Mouse (Mus musculus) intestine, embryonic 14.5 days (tissue): ENCODE measurements around the gene Olfr749. TPM values are rescaled to one million over a fixed set of nuclear protein-coding genes. Genes with fewer than 3 reads are reported as not detected.

ENCODE experiments used
- ATAC-seq: fragments of 200-750 bp; cut with Nextera tagmentation; replicated peaks from 2 replicates; pipeline ENCODE4 v1.8.0; 2017; ENCODE audit warnings: low read depth, moderate number of reproducible peaks, moderate TSS enrichment, moderate library complexity; ENCODE audit not compliant: low FRiP score, low TSS enrichment
- DNase-seq: peaks from one replicate; pipeline ENCODE4 v3.0.0-alpha.2; 2018; ENCODE audit warnings: low spot score
- H3K27ac ChIP-seq: fragments of 300-500 bp; sonication (generic); 2 replicates; pipeline ENCODE4 v1.5.1; 2014; ENCODE audit warnings: low read depth, mild to moderate bottlenecking, control low read depth
- H3K27me3 ChIP-seq: fragments of 300-500 bp; sonication (generic); replicated peaks from 2 replicates; pipeline ENCODE4 v1.6.1; 2014; ENCODE audit warnings: low read length, control low read depth; ENCODE audit not compliant: control insufficient read depth, insufficient read depth
- H3K36me3 ChIP-seq: fragments of 300-500 bp; sonication (generic); 2 replicates; pipeline ENCODE4 v1.6.1; 2014; ENCODE audit warnings: low read length, control low read depth; ENCODE audit not compliant: control insufficient read depth, insufficient read depth
- H3K4me1 ChIP-seq: fragments of 300-500 bp; sonication (generic); replicated peaks from 2 replicates; pipeline ENCODE4 v1.6.1; 2014; ENCODE audit warnings: low read length, control low read depth, mixed read lengths; ENCODE audit not compliant: control insufficient read depth, insufficient read depth
- H3K4me2 ChIP-seq: fragments of 300-500 bp; sonication (generic); 2 replicates; pipeline ENCODE4 v1.6.1; 2014; ENCODE audit warnings: low read length
- H3K4me3 ChIP-seq: fragments of 300-500 bp; sonication (generic); 2 replicates; pipeline ENCODE4 v1.5.1; 2014; ENCODE audit warnings: low read depth, low read length, control low read depth, mixed read lengths
- H3K9ac ChIP-seq: fragments of 300-500 bp; sonication (generic); 2 replicates; pipeline ENCODE4 v1.6.1; 2014; ENCODE audit warnings: mild to moderate bottlenecking, low read length
- H3K9me3 ChIP-seq: fragments of 300-500 bp; sonication (generic); 2 replicates; pipeline ENCODE4 v1.6.1; 2016; ENCODE audit warnings: low read length, control low read depth; ENCODE audit not compliant: control insufficient read depth
- WGBS: fragments of 180-500 bp; shearing (Covaris S2); extraction: QIAGEN DNeasy Blood & Tissue Kit; methylation state at CpG from one replicate; pipeline ENCODE4 v1.1.7; 2014; 5-methylcytosine and 5-hydroxymethylcytosine counted together
- polyA plus RNA-seq: library from polyadenylated mRNA; unstranded; fragments of >200 nt; fragmentation: Nextera tagmentation; extraction: Ambion mirVana; gene quantifications from 2 replicates; pipeline ENCODE4 v1.2.1, GENCODE M21; 2014

Gene Olfr749
- polyA plus RNA-seq = not detected in 2 replicates

- no peaks in the 10 kb centered on the region for H3K4me1 ChIP-seq
- no peak within 1 kb of the TSS for H3K4me2 ChIP-seq
- no peaks in the 10 kb centered on the region for H3K27me3 ChIP-seq
- H3K36me3 ChIP-seq = no peaks in the 10 kb centered on the region
- H3K4me3 ChIP-seq = no peak within 1 kb of the TSS
- no peaks in the 10 kb centered on the region for H3K9me3 ChIP-seq
- H3K9ac ChIP-seq = no peak within 1 kb of the TSS
- H3K27ac ChIP-seq = no peak within 1 kb of the TSS
- DNase-seq (no peak), ATAC-seq (no peak)
These were observed at the start of gene Olfr749 for GRCm38 (mm10) chr14:50744994-50745393. TSS of gene Olfr749 (minus strand) at chr14:50745094.

GRCm38 (mm10) chr14:50788157-50788556, 43.3 kb upstream of the Olfr749 start:
- Histone ChIP-seq H3K27me3 (no peaks in the 10 kb centered on the region), H3K36me3 (no peaks in the 10 kb centered on the region), H3K9ac (no peak overlapping the region), H3K4me1 (no peaks in the 10 kb centered on the region), H3K9me3 (no peaks in the 10 kb centered on the region), H3K4me2 (no peak overlapping the region), H3K4me3 (no peak overlapping the region), H3K27ac (no peak overlapping the region)
- WGBS = 10% methylated on average over 2 of the region's 2 CpGs
- DNase-seq = peak; percentile 47
- ATAC-seq = no peak

- ATAC-seq = peak; percentile 90
- Histone ChIP-seq H3K27ac (peak within 1 kb of the TSS; percentile 33; the same call in 1 of the 2 replicates), H3K9me3 (no peaks in the 10 kb centered on the region), H3K4me2 (peak within 1 kb of the TSS; percentile 59), H3K4me3 (peak within 1 kb of the TSS; percentile 97), H3K27me3 (no peaks in the 10 kb centered on the region), H3K4me1 (no peaks in the 10 kb centered on the region), H3K36me3 (peaks cover 11% of the 10 kb centered on the region), H3K9ac (peak within 1 kb of the TSS; percentile 82)
- 0% methylated on average over 21 of the region's 21 CpGs for WGBS
- DNase-seq = peak; percentile 99
These were observed 40.4 kb upstream of the Olfr749 start, which contains the start of gene Ttc5 for GRCm38 (mm10) chr14:50785251-50785637. TSS of gene Ttc5 (minus strand) at chr14:50785519.

GRCm38 (mm10) chr14:50784391-50785250, 39.7 kb upstream of the Olfr749 start:
- DNase-seq (no peak), ATAC-seq (no peak; the same call in 1 of the 2 replicates)
- Histone ChIP-seq H3K27ac (peak overlapping the region; percentile 33; the same call in 1 of the 2 replicates), H3K4me3 (peak overlapping the region; percentile 97), H3K9ac (peak overlapping the region; percentile 82), H3K4me2 (peak overlapping the region; percentile 59), H3K4me1 (no peaks in the 10 kb centered on the region), H3K9me3 (no peaks in the 10 kb centered on the region), H3K27me3 (no peaks in the 10 kb centered on the region), H3K36me3 (peaks cover 17% of the 10 kb centered on the region)
- 24% methylated on average over 16 of the region's 16 CpGs for WGBS

DNA sequence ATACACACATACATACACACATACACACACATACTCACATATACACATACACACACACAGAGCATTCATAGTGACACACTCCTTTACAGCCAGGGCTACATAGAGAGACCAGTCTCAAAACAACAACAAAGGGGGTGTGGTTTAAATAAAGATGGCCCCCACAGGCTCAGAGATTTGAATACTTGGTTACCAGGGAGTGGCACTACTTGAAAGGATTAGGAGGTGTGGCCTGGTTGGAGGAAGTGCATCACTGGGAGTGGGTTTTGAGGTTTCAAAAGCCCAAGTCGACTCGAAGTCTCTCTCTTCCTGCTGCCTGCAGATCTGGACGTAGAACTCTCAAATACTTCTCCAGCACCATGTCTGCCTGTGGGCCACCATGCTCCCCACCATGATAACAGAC, 37.3 kb upstream of the Olfr749 start:
- Histone ChIP-seq H3K4me3 (no peak overlapping the region), H3K27me3 (no peaks in the 10 kb centered on the region), H3K36me3 (peaks cover 32% of the 10 kb centered on the region), H3K9ac (no peak overlapping the region), H3K4me2 (no peak overlapping the region), H3K9me3 (no peaks in the 10 kb centered on the region), H3K4me1 (no peaks in the 10 kb centered on the region), H3K27ac (no peak overlapping the region)
- ATAC-seq (no peak), DNase-seq (no peak)
- WGBS = 89% methylated on average over 3 of the region's 3 CpGs

- 79% methylated on average over 2 of the region's 2 CpGs for WGBS
- peaks cover 84% of the 10 kb centered on the region for H3K36me3 ChIP-seq
These were observed 26.4 kb upstream of the Olfr749 start for GRCm38 (mm10) chr14:50771342-50771741.

DNA sequence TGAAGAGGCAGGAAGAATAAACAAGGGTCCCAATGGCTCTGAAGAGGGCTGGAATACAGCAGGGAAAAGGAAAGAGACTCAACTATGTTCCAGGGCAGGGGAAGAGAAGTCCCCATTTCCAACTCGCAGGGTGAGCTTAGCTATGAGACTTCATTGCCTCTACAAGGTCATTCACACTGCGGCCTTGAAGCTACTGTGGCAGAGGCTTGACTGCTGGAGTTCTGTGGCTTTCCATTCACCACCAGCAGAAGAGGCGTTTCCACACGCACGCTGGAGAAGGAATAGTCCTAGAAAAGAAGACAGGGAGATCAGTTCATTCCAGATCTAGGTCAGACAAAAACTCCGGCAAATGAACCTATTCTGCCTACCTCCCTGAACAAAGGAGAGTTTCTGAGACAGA, 20.8 kb upstream of the Olfr749 start:
- Histone ChIP-seq H3K4me3 (no peak overlapping the region), H3K36me3 (peaks cover 68% of the 10 kb centered on the region), H3K9ac (no peak overlapping the region), H3K4me2 (no peak overlapping the region), H3K4me1 (no peaks in the 10 kb centered on the region), H3K27ac (no peak overlapping the region), H3K9me3 (no peaks in the 10 kb centered on the region), H3K27me3 (no peaks in the 10 kb centered on the region)
- WGBS = 95% methylated on average over 6 of the region's 6 CpGs
- ATAC-seq (no peak), DNase-seq (no peak)

More at GRCm38 (mm10) chr14:50771342-50771741, 26.4 kb upstream of the Olfr749 start:
- H3K4me2 ChIP-seq = no peak overlapping the region
- no peaks in the 10 kb centered on the region for H3K27me3 ChIP-seq
- no peak overlapping the region for H3K9ac ChIP-seq
- no peak overlapping the region for H3K4me3 ChIP-seq
- no peak overlapping the region for H3K27ac ChIP-seq
- DNase-seq (no peak), ATAC-seq (no peak)
- no peaks in the 10 kb centered on the region for H3K4me1 ChIP-seq
- no peaks in the 10 kb centered on the region for H3K9me3 ChIP-seq

GRCm38 (mm10) chr14:50758416-50759085, 13.7 kb upstream of the Olfr749 start:
- no peaks in the 10 kb centered on the region for H3K9me3 ChIP-seq
- no peak overlapping the region for H3K4me3 ChIP-seq
- peaks cover 8% of the 10 kb centered on the region for H3K36me3 ChIP-seq
- no peak overlapping the region for H3K9ac ChIP-seq
- ATAC-seq (no peak), DNase-seq (no peak)
- no peak overlapping the region for H3K27ac ChIP-seq
- no peaks in the 10 kb centered on the region for H3K4me1 ChIP-seq
- H3K27me3 ChIP-seq = no peaks in the 10 kb centered on the region
- H3K4me2 ChIP-seq = no peak overlapping the region
- 84% methylated on average over 5 of the region's 5 CpGs for WGBS
